Mouse (Mus musculus) lung, postnatal 10 days (tissue): Measurements from ENCODE around the gene Setd7.
A peak's percentile ranks its signal among the peaks of the same experiment; 100 is the strongest.
"Not testable (repeated sequence)": the region's sequence is repeated elsewhere in the genome, so short reads cannot be mapped to it uniquely, and the experiment has no call there.

Experiments
- DNase-seq: peaks from one replicate; pipeline ENCODE4 v3.0.0; 2021

The Setd7 gene

DNA sequence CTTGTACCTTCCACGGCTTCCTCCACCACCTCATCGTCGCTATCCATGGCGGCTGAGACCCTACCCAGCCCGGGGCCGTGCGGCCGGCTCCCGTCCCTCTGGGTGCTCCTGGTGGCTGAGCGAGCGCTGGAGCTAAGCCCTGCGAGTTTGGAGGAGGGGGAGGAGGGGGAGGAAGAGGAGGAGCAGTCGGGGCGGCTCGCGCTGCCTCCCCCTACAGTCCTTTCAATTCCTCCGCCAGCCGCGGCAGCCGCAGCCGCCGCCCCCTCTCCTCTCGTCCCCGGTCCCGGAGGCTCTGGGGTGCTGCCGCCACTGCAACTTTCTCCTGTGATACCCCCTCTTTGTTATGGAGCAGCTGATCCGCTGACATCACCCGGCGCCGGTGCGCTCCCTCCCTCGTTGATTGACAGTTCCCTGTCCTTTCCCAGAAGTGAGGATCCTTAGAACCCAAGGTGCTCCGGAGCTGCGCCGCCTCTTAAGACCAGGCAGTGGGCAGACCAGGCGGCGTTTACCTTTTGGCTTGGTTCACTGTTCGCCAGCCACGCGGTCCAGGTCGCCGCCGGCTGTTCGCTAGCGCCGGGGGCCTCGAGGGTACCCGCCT is at the start of gene Setd7:
Setd7 (minus strand) TSS at position 369 of the 598 bp plus-strand sequence.
- peak; percentile 91 for DNase-seq

- no peak for DNase-seq
These were observed 43.8 kb upstream of the Setd7 start for GRCm38 (mm10) chr3:51604489-51604888.

DNA sequence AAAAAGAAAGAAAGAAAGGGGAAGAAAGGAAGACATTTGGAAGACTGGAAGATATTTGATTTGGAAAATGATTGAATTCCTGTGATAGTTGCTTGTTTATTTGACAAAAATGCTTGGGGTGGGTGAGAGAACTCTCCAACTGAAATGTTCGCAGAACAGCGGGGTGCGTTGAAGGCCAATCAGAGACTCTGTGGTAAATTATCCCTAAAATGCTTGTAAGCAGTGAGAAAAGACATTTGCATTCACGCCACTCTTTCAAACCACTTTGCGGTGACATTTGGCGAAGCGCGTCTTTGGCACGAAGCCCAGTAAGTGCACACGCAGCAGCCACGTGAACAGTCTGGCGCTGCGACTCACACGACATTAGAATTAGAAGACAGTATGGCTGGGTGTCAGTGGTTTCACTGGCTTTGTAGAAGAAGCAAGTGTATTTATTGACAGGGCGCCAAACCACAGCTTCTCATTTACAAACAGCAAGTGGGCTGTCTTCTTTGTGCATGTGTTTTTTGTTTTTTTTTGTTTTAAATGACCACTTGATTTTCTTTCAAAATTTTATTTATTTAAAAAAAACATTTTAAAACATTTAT is 43.1 kb upstream of the Setd7 start:
- peak; percentile 60 for DNase-seq

DNA sequence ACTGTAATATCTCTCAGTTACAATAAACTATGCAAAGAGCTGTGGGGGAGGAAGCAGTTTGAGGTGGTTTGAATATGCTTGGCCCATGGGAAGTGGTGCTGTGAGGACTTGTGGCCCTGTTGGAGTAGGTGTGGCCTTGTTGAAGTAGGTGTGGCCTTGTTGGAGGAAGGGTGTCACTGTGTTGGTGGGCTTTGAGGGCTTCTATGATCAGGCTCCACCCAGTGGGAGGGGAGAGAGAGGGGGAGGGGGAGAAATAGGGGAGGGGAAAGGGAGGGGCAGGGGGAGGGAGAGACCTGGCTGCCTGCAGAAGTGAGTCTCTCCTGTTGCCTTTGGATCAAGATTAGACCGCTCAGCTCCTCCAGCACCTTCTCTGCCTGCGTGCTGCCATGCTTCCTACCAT is 40.8 kb upstream of the Setd7 start:
- DNase-seq: no peak

- DNase-seq: peak; percentile 19
These were observed 40.0 kb upstream of the Setd7 start for GRCm38 (mm10) chr3:51600728-51601127.

GRCm38 (mm10) chr3:51599057-51599630 is 38.5 kb upstream of the Setd7 start:
- DNase-seq: no peak

GRCm38 (mm10) chr3:51596538-51596937 is 35.9 kb upstream of the Setd7 start:
- DNase-seq: peak; percentile 58

DNA sequence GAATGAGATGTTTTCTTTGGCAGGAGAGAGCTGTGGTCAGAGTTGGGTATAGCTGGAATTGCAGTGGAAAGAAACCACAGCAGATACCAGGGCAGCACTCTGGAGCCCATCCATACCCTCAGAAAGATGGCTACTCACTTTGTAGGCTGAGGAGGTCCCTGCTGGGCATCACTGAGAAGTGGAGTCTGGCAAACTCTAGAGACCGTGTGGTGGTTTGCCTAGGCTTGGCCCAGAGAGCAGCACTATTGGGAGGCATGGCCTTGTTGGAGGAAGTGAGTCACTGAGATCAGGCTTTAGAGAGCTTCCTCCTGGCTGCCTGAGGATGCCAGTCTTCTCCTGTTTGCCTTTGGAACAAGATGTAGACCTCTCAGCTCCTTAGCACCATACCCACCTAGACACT is 32.8 kb upstream of the Setd7 start:
- no peak for DNase-seq

GRCm38 (mm10) chr3:51591591-51591990 is 30.9 kb upstream of the Setd7 start:
- DNase-seq: no peak

- DNase-seq: no peak
These were observed 29.7 kb upstream of the Setd7 start for GRCm38 (mm10) chr3:51590207-51590892.

GRCm38 (mm10) chr3:51587697-51588262 is 27.1 kb upstream of the Setd7 start:
- DNase-seq: no peak

DNA sequence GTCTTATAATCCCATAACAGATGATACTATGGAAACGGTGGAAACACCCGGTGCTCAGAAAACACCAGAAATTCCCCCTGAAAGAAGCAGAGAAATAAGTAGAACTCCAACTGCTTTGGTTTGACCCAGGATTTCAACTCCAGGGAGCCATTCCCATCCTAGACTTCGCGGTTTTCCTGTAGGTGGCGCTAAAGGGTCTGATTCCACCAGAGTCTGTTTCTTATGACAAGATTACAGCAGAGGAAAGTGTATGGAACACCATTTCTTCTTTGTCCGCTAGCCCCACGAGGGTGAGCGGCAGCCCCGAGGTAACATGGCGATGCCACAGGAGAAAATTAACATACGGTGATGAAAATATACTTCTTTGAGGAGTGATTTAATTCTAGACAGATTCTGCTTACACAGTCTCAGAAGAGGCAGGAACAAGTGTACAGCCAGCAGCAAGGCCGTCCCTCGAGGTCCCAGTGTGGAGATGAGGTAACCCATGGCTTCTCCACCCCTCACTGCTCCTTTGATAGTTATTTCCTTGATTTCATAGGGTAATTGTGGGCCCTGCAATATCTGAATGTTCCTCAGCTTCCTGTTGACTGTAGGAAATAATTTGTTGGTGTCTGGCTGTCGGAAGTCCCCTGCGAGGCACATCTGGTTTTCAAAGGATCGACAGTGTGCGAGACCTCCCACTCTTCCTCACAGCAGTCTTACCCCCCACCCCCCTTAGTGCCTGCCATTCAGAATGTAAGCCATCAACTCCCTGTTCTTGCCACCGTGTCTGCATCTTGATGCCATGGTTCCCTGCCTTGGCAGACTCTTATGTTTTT is 23.1 kb upstream of the Setd7 start:
- DNase-seq: peak; percentile 90

DNA sequence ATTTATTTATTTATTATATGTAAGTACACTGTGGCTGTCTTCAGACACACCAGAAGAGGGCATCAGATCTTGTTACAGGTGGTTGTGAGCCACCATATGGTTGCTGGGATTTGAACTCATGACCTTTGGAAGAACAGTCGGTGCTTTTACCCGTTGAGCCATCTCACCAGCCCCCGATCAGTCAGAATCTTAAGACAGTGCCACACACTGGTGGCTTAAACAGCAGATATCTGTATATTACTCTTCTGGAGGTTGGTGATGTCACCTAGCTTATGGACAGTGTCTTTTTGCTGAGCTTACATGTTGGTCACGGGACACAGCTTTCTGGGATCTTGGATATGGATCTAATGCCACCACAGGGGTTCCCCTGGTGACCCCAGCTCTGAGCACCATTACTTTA is 18.6 kb upstream of the Setd7 start:
- DNase-seq: not testable (repeated sequence)

DNA sequence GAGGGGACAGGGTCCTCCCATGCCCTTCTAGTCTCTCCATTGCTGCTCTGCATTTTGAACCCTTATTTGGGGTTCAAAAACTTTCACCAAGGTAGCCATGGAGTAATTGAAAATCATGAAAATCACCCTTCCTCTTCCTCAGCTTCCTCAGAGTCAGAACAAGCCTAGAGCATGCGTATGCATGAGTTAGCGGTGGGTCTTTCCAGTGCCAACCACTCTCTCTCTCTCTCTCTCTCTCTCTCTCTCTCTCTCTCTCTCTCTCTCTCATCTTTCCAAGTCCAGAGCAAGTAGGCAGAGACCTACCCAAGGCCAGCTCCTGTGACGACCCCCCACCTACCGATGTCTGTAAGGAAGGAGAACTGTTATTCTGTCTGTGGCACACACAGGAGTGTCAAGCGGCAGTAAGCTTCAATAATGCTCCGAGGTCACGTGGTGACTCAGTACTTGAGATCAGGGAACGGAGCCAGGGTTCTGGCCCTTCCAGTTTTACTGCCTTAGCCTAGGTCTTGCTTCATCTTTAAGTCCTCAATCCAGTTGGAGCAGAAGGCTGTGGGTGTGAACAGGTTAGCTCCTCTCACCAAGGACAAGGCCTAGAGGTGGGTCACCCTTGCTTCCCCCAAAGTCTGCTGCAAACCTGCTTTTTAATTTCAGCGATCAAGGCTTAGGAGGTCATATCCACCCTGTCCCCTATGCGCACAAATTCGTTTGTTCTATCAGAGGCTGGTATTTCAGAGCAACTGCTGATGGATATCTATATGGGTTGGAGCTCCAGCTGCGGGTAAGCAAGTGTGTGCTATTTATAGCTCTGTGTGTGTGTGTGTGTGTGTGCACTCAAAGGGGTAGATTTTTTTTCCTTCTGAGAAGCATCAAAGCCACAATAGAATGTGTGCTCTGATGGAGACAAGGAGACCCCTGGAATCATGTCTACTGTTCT is 17.4 kb upstream of the Setd7 start:
- DNase-seq: peak; percentile 85

DNA sequence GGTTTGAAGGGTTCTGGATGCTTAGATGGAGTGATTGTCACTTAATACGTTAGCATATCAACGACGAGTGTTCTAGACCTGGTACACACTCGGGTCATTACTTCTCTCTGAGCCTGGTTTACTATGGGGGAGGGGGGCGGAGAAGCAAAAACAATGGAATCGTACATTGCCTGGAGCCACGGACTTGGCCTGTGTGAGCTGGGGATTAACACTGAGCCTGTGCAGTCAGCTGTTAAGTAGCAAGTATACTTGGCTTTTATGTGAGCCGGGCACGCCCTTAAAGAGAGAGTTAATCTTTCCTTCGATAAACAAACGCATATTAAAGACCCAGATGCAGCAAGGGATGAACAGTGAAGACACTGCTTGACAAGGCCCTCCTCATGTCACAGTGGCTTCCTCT is 16.7 kb upstream of the Setd7 start:
- no peak for DNase-seq

DNA sequence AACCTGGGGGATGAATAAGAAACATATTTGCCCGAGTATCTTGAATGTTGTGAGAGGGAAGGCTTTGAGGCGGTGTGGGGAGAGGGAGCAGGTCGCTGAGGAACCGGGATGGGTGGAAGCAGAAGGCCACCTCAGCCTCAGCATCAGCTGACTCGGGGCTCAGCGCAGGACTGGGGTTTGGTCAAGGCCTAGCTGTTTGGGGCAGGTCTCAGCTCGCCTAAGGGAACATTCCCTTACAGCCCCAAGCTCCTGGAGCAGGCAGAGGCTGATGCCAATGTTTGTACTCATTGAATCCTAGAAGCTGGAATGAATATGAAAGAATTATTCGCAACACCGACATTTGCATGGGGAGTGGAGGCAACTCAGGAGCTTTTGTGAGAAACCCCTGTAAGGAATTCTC is 13.2 kb upstream of the Setd7 start:
- no peak for DNase-seq

DNA sequence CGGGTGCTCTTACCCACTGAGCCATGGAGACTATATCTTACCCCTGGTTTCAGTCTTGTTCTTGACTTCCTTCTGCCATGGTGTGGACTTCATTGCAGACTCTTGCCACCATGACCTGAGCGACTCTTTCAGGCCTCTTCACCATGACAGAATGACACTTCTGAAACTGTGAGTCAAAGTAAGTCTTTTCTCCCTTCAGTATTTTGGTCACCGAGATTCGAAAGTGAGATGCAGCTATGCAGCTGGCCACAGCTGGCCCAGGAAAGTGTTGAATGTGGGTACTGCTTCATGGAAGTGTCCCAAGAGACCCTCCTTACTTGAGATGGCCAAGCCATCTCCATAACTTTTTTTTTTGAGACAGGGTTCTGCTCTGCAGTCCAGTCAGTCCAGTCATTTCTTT is 9.5 kb upstream of the Setd7 start:
- no peak for DNase-seq

DNA sequence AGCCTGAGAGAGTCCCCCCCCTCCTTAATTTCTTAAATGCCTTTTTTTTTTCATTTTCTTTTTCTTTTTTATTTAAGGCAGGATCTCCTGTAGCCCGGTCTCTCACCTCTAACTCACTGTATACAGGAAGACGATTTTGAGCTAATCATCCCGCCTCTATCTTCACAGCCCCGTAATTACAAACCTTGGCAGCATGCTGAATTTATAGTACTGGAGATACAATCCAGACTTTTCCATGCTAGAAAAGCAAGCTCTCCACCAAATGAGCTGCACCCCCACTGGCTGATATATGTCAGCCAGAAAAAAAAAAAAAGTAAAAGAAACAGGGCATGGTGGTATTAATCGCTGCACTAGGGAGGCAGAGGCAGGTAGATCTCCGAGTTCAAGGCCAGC is 1.3 kb upstream of the Setd7 start:
- DNase-seq: no peak

DNA sequence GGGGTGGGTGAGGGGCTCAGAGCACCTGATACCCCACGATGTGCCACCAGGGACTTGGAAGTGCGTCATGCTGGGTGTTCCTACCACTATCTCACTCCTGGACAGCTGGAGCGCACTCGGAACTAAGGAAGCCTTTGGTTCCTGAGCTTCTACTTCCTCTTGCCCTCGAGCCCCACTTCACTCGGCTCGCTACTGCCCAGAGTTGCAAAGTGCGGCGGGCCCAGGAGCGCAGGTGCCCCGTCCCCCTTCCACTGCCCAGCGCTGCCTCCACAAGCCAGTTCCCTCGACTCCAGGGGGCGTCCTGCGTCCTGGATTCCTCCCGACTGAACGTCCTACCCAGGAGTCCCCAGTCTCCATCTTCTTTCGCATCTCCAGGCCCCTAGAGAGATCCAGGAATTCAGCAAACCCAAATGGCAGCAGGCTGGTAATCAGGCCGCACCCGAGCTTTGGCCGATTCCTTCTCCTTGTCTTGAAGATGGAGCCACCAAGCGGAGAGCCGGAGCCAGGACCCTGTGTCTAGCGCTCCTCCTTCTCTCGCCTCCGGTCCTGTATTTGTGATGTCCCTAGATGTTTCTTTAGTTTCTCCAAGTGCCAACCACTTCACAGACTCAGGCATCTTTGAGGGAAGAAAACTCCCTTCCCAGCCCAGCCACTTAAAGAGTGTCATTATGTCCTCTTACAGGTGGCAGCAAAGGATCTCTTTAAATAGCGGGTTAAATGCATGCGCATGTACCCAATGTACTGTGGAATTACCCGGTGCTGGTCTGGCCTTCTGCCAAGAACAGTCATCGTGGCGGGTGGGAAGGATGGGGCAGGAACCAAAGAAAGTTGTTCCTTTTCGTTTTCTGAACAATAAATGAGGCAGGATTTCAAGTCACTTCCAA is 672 bp upstream of the Setd7 start:
- peak; percentile 77 for DNase-seq

- DNase-seq: peak; percentile 92
These were observed 857 bp downstream of the Setd7 start for GRCm38 (mm10) chr3:51559594-51560450.
